Mouse (Mus musculus): ENCODE measurements around the gene Noa1. TPM values are rescaled to one million over a fixed set of nuclear protein-coding genes. Genes with fewer than 3 reads are reported as not detected.

Gene Noa1
- polyA plus RNA-seq, 1 experiment from 2014 or later = 35.0 TPM

DNA sequence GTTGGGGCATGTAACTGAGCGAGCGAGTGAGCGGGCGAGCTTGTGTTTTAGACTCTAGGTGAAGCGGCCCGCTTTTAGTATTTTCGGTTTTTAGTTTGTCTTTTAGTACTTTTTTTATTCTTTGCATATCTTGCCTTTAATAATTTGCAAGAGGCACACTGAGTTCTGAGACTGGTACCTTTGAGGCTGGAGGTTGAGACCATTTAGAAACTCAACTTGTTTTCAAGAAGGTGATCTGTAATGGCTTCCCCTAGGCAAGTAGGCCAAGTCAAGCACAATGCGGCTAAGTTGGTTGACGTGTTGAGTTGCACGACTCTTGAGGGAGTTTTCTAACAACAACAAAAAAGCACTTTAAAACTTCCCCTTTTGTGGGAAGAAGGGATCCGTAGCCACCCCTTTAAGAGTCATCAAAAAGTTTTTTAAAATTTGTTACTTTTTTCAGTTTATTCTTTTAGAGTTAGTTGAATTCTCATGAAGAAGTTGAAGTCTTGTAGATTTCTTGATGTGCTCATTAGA, 42.9 kb downstream of the Noa1 start:
- Histone ChIP-seq H3K4me3 (replicated peaks) (peak overlapping the region; percentile 99), H3K4me1 (replicated peaks) (peaks cover 19% of the 10 kb centered on the region; the same call in 1 of the 2 replicates), H3K27ac (peak overlapping the region; percentile 99), H3K27me3 (no peaks in the 10 kb centered on the region), H3K9me3 (no peaks in the 10 kb centered on the region), H3K9ac (replicated peaks) (peak overlapping the region; percentile 98), H3K4me2 (peak overlapping the region; percentile 61), H3K36me3 (peaks cover 41% of the 10 kb centered on the region)
- ATAC-seq (ENCODE audit: insufficient number of reproducible peaks, insufficient read depth, low FRiP score, low TSS enrichment, low read depth) = no peak
- 3% methylated on average over 11 of the region's 11 CpGs for WGBS

DNA sequence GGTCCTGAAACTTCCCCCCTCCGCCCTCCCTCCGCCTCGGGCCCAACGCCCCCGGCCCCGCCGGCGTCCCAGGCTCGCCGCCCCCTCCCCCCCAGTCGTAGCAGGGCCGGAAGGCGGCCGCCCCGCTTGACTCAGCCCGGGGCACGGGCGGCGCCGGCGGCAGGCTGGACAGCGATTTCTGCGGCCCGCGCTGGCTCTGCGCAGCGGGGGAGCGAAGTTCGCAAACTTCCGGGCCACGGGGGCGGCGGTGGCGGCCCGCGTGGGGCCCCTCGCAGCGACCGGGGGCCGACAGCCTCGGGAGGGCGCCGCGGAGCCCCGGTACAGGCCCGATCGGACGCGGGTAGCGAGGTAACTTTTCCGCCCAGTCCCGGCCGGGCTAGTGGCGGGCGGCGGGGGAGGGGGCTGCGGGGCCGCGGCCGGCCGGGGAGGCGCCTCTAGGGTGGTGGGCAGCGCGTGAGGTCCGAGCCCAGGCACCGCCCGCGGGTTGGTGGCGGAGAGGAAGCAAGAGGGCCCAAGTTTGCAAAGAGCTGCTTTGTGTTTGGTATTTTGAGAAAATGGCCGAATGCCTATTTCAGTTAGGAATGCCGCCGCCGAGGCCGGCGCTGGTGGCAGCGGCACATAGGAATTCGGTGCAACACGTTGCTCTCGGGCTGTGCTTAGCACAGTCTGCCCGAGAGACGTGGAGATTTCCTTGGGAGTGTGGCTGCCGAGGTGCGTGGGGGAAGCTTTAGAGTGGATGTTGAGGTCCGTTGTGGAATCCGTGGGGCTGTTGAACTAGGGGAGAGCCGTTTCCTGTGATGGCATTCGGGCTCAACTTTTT, 43.6 kb downstream of the Noa1 start:
- peaks cover 19% of the 10 kb centered on the region; the same call in 1 of the 2 replicates for H3K4me1 ChIP-seq (replicated peaks)
- H3K36me3 ChIP-seq = peaks cover 34% of the 10 kb centered on the region
- no peaks in the 10 kb centered on the region for H3K27me3 ChIP-seq
- no peaks in the 10 kb centered on the region for H3K9me3 ChIP-seq
- H3K27ac ChIP-seq = peak overlapping the region; percentile 99
- H3K4me3 ChIP-seq (replicated peaks) = peak overlapping the region; percentile 99
- H3K9ac ChIP-seq (replicated peaks) = peak overlapping the region; percentile 98
- WGBS = under 1% methylated on average over 76 of the region's 87 CpGs
- H3K4me2 ChIP-seq = peak overlapping the region; percentile 61
- ATAC-seq (ENCODE audit: insufficient number of reproducible peaks, insufficient read depth, low FRiP score, low TSS enrichment, low read depth) = peak; percentile 64

DNA sequence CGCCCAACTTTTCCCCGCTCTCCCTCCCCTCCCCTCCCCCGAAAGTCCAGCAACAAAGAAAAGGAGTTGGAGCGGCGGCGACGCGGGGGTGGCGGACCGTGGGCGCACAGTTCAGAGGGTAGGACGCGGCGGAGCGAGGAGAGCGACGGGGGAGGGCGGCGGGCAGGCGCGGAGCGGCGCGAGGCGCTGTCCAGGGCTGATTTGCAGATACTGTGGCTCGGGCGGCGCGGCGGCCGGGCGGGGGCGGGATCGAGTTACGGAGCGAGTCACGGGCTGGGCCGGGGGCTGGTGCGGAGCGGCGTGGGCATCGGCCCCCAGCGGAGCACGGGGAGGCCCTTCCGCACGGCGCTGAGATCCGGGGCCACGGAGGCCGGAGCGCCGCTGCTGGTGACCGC, 44.2 kb downstream of the Noa1 start:
- peaks cover 15% of the 10 kb centered on the region; the same call in 1 of the 2 replicates for H3K4me1 ChIP-seq (replicated peaks)
- peak; percentile 83 for ATAC-seq (ENCODE audit: insufficient number of reproducible peaks, insufficient read depth, low FRiP score, low TSS enrichment, low read depth)

GRCm38 (mm10) chr5:77265081-77265670, 44.7 kb downstream of the Noa1 start, which contains the start of gene Rest:
Gene Rest, plus strand, starts transcription at chr5:77265491.
- peak within 1 kb of the TSS; percentile 99 for H3K27ac ChIP-seq
- H3K27me3 ChIP-seq = no peaks in the 10 kb centered on the region
- H3K9ac ChIP-seq (replicated peaks) = peak within 1 kb of the TSS; percentile 98
- H3K4me1 ChIP-seq (replicated peaks) = peaks cover 15% of the 10 kb centered on the region; the same call in 1 of the 2 replicates
- peak within 1 kb of the TSS; percentile 61 for H3K4me2 ChIP-seq
- no peaks in the 10 kb centered on the region for H3K9me3 ChIP-seq
- peak; percentile 84 for ATAC-seq (ENCODE audit: insufficient number of reproducible peaks, insufficient read depth, low FRiP score, low TSS enrichment, low read depth)
- peaks cover 23% of the 10 kb centered on the region for H3K36me3 ChIP-seq
- WGBS = under 1% methylated on average over 63 of the region's 78 CpGs
- H3K4me3 ChIP-seq (replicated peaks) = peak within 1 kb of the TSS; percentile 99

More for the DNA sequence above, 44.2 kb downstream of the Noa1 start:
- H3K27ac ChIP-seq = peak overlapping the region; percentile 99
- WGBS = under 1% methylated on average over 43 of the region's 53 CpGs
- H3K9ac ChIP-seq (replicated peaks) = peak overlapping the region; percentile 98
- no peaks in the 10 kb centered on the region for H3K27me3 ChIP-seq
- H3K4me3 ChIP-seq (replicated peaks) = peak overlapping the region; percentile 99
- no peaks in the 10 kb centered on the region for H3K9me3 ChIP-seq
- peak overlapping the region; percentile 61 for H3K4me2 ChIP-seq
- H3K36me3 ChIP-seq = peaks cover 28% of the 10 kb centered on the region

DNA sequence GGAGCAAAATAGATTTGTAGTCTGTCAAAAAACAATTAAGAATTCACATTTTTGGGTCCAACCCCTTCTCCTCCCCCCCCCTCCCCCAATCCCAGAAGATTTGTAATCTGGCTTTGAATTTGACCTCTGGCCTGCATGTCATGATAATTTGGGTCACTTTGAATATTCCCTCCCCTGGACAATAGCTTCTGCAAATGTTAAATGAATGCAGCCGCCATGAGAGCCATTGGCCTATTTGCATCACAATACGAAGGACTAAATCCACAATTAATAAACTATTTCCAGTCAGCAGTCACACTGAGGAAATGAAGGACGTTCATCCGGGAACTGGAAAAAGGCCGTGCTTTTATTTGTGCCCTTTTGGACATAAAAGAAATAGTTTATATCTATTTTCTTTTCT, 47.8 kb downstream of the Noa1 start:
- no peak overlapping the region for H3K27ac ChIP-seq
- 80% methylated on average over 5 of the region's 5 CpGs for WGBS
- H3K4me2 ChIP-seq = no peak overlapping the region
- H3K4me3 ChIP-seq (replicated peaks) = no peak overlapping the region
- no peaks in the 10 kb centered on the region for H3K27me3 ChIP-seq
- H3K9ac ChIP-seq (replicated peaks) = no peak overlapping the region
- H3K4me1 ChIP-seq (replicated peaks) = no peaks in the 10 kb centered on the region
- no peaks in the 10 kb centered on the region for H3K9me3 ChIP-seq
- H3K36me3 ChIP-seq = no peaks in the 10 kb centered on the region
- no peak for ATAC-seq (ENCODE audit: insufficient number of reproducible peaks, insufficient read depth, low FRiP score, low TSS enrichment, low read depth)

- no peak overlapping the region for H3K4me3 ChIP-seq (replicated peaks)
- 86% methylated on average over 4 of the region's 4 CpGs for WGBS
Measured at GRCm38 (mm10) chr5:77261137-77261536, 48.7 kb downstream of the Noa1 start.

GRCm38 (mm10) chr5:77260141-77260540, 49.7 kb downstream of the Noa1 start:
- H3K9me3 ChIP-seq = no peaks in the 10 kb centered on the region
- no peaks in the 10 kb centered on the region for H3K27me3 ChIP-seq
- H3K4me2 ChIP-seq = no peak overlapping the region
- no peak overlapping the region for H3K4me3 ChIP-seq (replicated peaks)
- H3K4me1 ChIP-seq (replicated peaks) = no peaks in the 10 kb centered on the region
- H3K27ac ChIP-seq = no peak overlapping the region
- no peak for ATAC-seq (ENCODE audit: insufficient number of reproducible peaks, insufficient read depth, low FRiP score, low TSS enrichment, low read depth)
- no peaks in the 10 kb centered on the region for H3K36me3 ChIP-seq
- 63% methylated on average over 6 of the region's 6 CpGs for WGBS
- H3K9ac ChIP-seq (replicated peaks) = no peak overlapping the region

More at GRCm38 (mm10) chr5:77261137-77261536, 48.7 kb downstream of the Noa1 start:
- no peak overlapping the region for H3K4me2 ChIP-seq
- H3K27me3 ChIP-seq = no peaks in the 10 kb centered on the region
- H3K9ac ChIP-seq (replicated peaks) = no peak overlapping the region
- no peaks in the 10 kb centered on the region for H3K9me3 ChIP-seq
- ATAC-seq (ENCODE audit: insufficient number of reproducible peaks, insufficient read depth, low FRiP score, low TSS enrichment, low read depth) = no peak
- no peaks in the 10 kb centered on the region for H3K4me1 ChIP-seq (replicated peaks)
- no peaks in the 10 kb centered on the region for H3K36me3 ChIP-seq
- H3K27ac ChIP-seq = no peak overlapping the region

DNA sequence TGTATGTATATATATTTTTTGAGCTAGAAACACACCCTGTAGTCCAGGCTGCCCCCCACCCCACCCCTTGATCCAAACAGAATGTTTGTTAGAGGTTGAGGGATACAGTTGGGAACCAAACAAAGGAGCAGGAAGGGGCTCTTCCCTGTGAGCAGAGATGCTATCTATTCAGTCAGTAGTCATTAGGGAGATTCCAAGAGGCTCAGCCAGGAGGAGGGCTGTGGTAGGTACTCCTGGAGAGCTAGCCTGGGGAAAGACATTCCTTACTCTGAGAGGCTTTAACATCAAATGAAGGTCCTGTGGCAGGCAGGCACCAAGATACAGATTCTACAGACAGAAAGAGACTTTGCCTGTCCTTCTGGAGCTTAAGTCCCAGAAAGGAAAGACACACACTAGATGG, 50.6 kb downstream of the Noa1 start:
- H3K4me1 ChIP-seq (replicated peaks) = no peaks in the 10 kb centered on the region
- no peaks in the 10 kb centered on the region for H3K36me3 ChIP-seq
- no peak for ATAC-seq (ENCODE audit: insufficient number of reproducible peaks, insufficient read depth, low FRiP score, low TSS enrichment, low read depth)

GRCm38 (mm10) chr5:77257603-77258002, 52.3 kb downstream of the Noa1 start:
- no peak overlapping the region for H3K4me3 ChIP-seq (replicated peaks)
- H3K4me2 ChIP-seq = no peak overlapping the region
- no peak overlapping the region for H3K27ac ChIP-seq
- H3K36me3 ChIP-seq = no peaks in the 10 kb centered on the region
- H3K9ac ChIP-seq (replicated peaks) = no peak overlapping the region
- no peaks in the 10 kb centered on the region for H3K9me3 ChIP-seq
- 75% methylated on average over 3 of the region's 3 CpGs for WGBS
- H3K27me3 ChIP-seq = no peaks in the 10 kb centered on the region
- ATAC-seq (ENCODE audit: insufficient number of reproducible peaks, insufficient read depth, low FRiP score, low TSS enrichment, low read depth) = no peak
- H3K4me1 ChIP-seq (replicated peaks) = no peaks in the 10 kb centered on the region

More for the DNA sequence above, 50.6 kb downstream of the Noa1 start:
- Histone ChIP-seq H3K9ac (replicated peaks) (no peak overlapping the region), H3K4me3 (replicated peaks) (no peak overlapping the region), H3K4me2 (no peak overlapping the region), H3K27ac (no peak overlapping the region), H3K9me3 (no peaks in the 10 kb centered on the region), H3K27me3 (no peaks in the 10 kb centered on the region)

- no peak for ATAC-seq (ENCODE audit: insufficient number of reproducible peaks, insufficient read depth, low FRiP score, low TSS enrichment, low read depth)
- Histone ChIP-seq H3K27ac (no peak overlapping the region), H3K4me2 (no peak overlapping the region), H3K4me1 (replicated peaks) (no peaks in the 10 kb centered on the region), H3K27me3 (no peaks in the 10 kb centered on the region), H3K4me3 (replicated peaks) (no peak overlapping the region), H3K36me3 (no peaks in the 10 kb centered on the region), H3K9ac (replicated peaks) (no peak overlapping the region), H3K9me3 (no peaks in the 10 kb centered on the region)
- WGBS = 69% methylated on average over 3 of the region's 3 CpGs
Measured at GRCm38 (mm10) chr5:77254402-77254801, 55.5 kb downstream of the Noa1 start.

DNA sequence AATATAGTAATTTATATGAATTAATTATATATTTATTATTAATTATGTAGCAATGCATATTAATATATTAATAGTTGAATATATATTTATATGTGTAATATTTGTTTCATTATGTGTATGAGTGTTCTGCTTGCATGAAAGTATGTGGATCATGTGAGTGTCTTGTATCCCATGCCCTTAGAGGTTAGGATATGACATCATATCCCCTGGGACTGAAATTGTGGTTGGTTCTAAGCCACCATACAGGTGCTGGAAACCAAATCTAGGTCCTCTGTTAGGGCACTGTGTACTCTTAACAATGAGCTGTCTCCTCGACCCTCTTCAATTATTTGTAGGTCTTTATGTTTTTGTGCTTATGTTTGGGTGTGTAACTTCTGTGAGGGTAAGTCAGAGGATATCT, 56.7 kb downstream of the Noa1 start:
- no peak overlapping the region for H3K4me3 ChIP-seq (replicated peaks)
- H3K4me2 ChIP-seq = no peak overlapping the region
- no peak for ATAC-seq (ENCODE audit: insufficient number of reproducible peaks, insufficient read depth, low FRiP score, low TSS enrichment, low read depth)
- no peaks in the 10 kb centered on the region for H3K4me1 ChIP-seq (replicated peaks)
- H3K27me3 ChIP-seq = no peaks in the 10 kb centered on the region
- no peaks in the 10 kb centered on the region for H3K36me3 ChIP-seq
- H3K9ac ChIP-seq (replicated peaks) = no peak overlapping the region
- WGBS = 71% methylated on average over 1 of the region's 1 CpGs
- H3K9me3 ChIP-seq = no peaks in the 10 kb centered on the region
- H3K27ac ChIP-seq = no peak overlapping the region

Data from limb, embryonic 12.5 days (tissue).